Mouse (Mus musculus): Measurements from ENCODE around the gene Zfp568. TPM values are rescaled to one million over a fixed set of nuclear protein-coding genes. Genes with fewer than 3 reads are reported as not detected.

Gene Zfp568
- polyA plus RNA-seq, 1 experiment from 2014 or later, result 25.2 TPM

GRCm38 (mm10) chr7:30019543-30019942, 35.8 kb downstream of the Zfp568 start:
- Histone ChIP-seq H3K27ac (replicated peaks; ENCODE audit: low read depth, low read length) (no peak overlapping the region), H3K36me3 (ENCODE audit: control insufficient read depth, insufficient read depth, low read length) (peaks cover 42% of the 10 kb centered on the region), H3K4me1 (ENCODE audit: control insufficient read depth, insufficient read depth, low read length) (no peaks in the 10 kb centered on the region), H3K9ac (ENCODE audit: low read length) (no peak overlapping the region), H3K4me2 (ENCODE audit: low read depth, severe bottlenecking) (no peak overlapping the region), H3K27me3 (ENCODE audit: control insufficient read depth, insufficient read depth, low read length) (no peaks in the 10 kb centered on the region), H3K9me3 (ENCODE audit: control insufficient read depth, low read length) (no peaks in the 10 kb centered on the region), H3K4me3 (ENCODE audit: low read depth, low read length) (no peak overlapping the region)
- 77% methylated on average over 2 of the region's 2 CpGs for WGBS
- no peak for DNase-seq (ENCODE audit: low spot score)
- no peak for ATAC-seq (ENCODE audit: insufficient number of reproducible peaks, low FRiP score, low TSS enrichment, low read depth)

GRCm38 (mm10) chr7:30023324-30023723, 39.6 kb downstream of the Zfp568 start:
- H3K4me3 ChIP-seq (ENCODE audit: low read depth, low read length), result no peak overlapping the region
- H3K27ac ChIP-seq (replicated peaks; ENCODE audit: low read depth, low read length), result no peak overlapping the region
- H3K9ac ChIP-seq (ENCODE audit: low read length), result no peak overlapping the region
- no peaks in the 10 kb centered on the region for H3K9me3 ChIP-seq (ENCODE audit: control insufficient read depth, low read length)
- H3K4me1 ChIP-seq (ENCODE audit: control insufficient read depth, insufficient read depth, low read length), result no peaks in the 10 kb centered on the region
- 93% methylated on average over 9 of the region's 9 CpGs for WGBS
- no peak for ATAC-seq (ENCODE audit: insufficient number of reproducible peaks, low FRiP score, low TSS enrichment, low read depth)
- no peak for DNase-seq (ENCODE audit: low spot score)
- H3K27me3 ChIP-seq (ENCODE audit: control insufficient read depth, insufficient read depth, low read length), result no peaks in the 10 kb centered on the region
- H3K36me3 ChIP-seq (ENCODE audit: control insufficient read depth, insufficient read depth, low read length), result peaks cover 33% of the 10 kb centered on the region
- H3K4me2 ChIP-seq (ENCODE audit: low read depth, severe bottlenecking), result no peak overlapping the region

GRCm38 (mm10) chr7:30023800-30024199, 40.0 kb downstream of the Zfp568 start:
- H3K27me3 ChIP-seq (ENCODE audit: control insufficient read depth, insufficient read depth, low read length), result no peaks in the 10 kb centered on the region
- no peak overlapping the region for H3K4me2 ChIP-seq (ENCODE audit: low read depth, severe bottlenecking)
- H3K4me3 ChIP-seq (ENCODE audit: low read depth, low read length), result no peak overlapping the region
- H3K4me1 ChIP-seq (ENCODE audit: control insufficient read depth, insufficient read depth, low read length), result no peaks in the 10 kb centered on the region
- H3K9ac ChIP-seq (ENCODE audit: low read length), result no peak overlapping the region
- no peaks in the 10 kb centered on the region for H3K9me3 ChIP-seq (ENCODE audit: control insufficient read depth, low read length)
- 90% methylated on average over 8 of the region's 8 CpGs for WGBS
- ATAC-seq (ENCODE audit: insufficient number of reproducible peaks, low FRiP score, low TSS enrichment, low read depth) (no peak), DNase-seq (ENCODE audit: low spot score) (no peak)
- no peak overlapping the region for H3K27ac ChIP-seq (replicated peaks; ENCODE audit: low read depth, low read length)
- H3K36me3 ChIP-seq (ENCODE audit: control insufficient read depth, insufficient read depth, low read length), result peaks cover 33% of the 10 kb centered on the region

GRCm38 (mm10) chr7:30025358-30025757, 41.6 kb downstream of the Zfp568 start:
- no peak for ATAC-seq (ENCODE audit: insufficient number of reproducible peaks, low FRiP score, low TSS enrichment, low read depth)
- Histone ChIP-seq H3K4me2 (ENCODE audit: low read depth, severe bottlenecking) (no peak overlapping the region), H3K36me3 (ENCODE audit: control insufficient read depth, insufficient read depth, low read length) (peaks cover 33% of the 10 kb centered on the region), H3K27ac (replicated peaks; ENCODE audit: low read depth, low read length) (no peak overlapping the region), H3K9ac (ENCODE audit: low read length) (no peak overlapping the region), H3K4me1 (ENCODE audit: control insufficient read depth, insufficient read depth, low read length) (no peaks in the 10 kb centered on the region), H3K9me3 (ENCODE audit: control insufficient read depth, low read length) (no peaks in the 10 kb centered on the region), H3K4me3 (ENCODE audit: low read depth, low read length) (no peak overlapping the region), H3K27me3 (ENCODE audit: control insufficient read depth, insufficient read depth, low read length) (no peaks in the 10 kb centered on the region)
- DNase-seq (ENCODE audit: low spot score), result no peak
- 82% methylated on average over 5 of the region's 5 CpGs for WGBS

DNA sequence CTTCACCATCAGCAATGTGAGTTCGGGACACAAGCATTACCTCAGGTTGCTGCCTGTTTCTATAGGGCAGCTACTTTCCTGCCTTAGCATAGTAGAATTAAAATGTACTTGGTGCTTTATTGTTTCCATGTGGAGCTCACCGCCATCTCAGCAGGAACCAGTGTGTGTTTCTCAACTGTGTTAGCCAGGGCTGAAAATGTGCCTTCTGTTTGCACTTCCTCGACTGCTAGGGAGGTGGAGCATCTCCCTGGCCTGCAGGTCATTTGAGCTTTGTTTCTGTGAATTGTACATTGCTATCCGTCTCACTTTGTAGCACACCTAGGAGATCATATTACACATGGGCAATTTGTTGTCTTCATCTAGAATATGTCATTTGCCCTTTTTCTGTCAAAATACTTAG, 43.6 kb downstream of the Zfp568 start:
- 39% methylated on average over 4 of the region's 4 CpGs for WGBS
- no peaks in the 10 kb centered on the region for H3K9me3 ChIP-seq (ENCODE audit: control insufficient read depth, low read length)
- H3K4me3 ChIP-seq (ENCODE audit: low read depth, low read length), result no peak overlapping the region
- ATAC-seq (ENCODE audit: insufficient number of reproducible peaks, low FRiP score, low TSS enrichment, low read depth) (no peak), DNase-seq (ENCODE audit: low spot score) (no peak)
- H3K36me3 ChIP-seq (ENCODE audit: control insufficient read depth, insufficient read depth, low read length), result peaks cover 30% of the 10 kb centered on the region
- H3K4me1 ChIP-seq (ENCODE audit: control insufficient read depth, insufficient read depth, low read length), result no peaks in the 10 kb centered on the region
- H3K4me2 ChIP-seq (ENCODE audit: low read depth, severe bottlenecking), result no peak overlapping the region
- H3K9ac ChIP-seq (ENCODE audit: low read length), result no peak overlapping the region
- H3K27me3 ChIP-seq (ENCODE audit: control insufficient read depth, insufficient read depth, low read length), result no peaks in the 10 kb centered on the region
- 0 out of 2 replicates have a peak overlapping the region, but pooled peaks have one; percentile 39 for H3K27ac ChIP-seq (replicated peaks; ENCODE audit: low read depth, low read length)

DNA sequence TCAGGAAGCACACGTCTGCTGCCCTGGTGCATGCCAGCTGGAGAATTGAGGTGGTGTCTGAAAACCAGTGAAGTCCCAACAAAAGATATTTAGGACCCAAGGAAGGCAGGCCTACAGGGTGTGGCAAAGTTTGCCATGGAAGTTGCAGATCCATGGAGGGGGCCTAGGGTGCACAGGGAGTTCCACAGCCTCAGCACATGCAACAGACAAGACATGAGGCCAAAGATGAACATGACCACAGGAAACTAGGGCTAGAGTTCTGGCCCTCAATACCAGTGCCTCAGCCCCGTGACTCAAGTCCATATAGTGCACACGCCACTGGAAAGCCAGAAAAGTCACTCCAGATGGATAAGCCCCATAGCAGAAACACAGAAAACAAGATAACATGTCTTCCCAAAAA, 44.8 kb downstream of the Zfp568 start:
- DNase-seq (ENCODE audit: low spot score), result no peak
- no peaks in the 10 kb centered on the region for H3K9me3 ChIP-seq (ENCODE audit: control insufficient read depth, low read length)
- H3K36me3 ChIP-seq (ENCODE audit: control insufficient read depth, insufficient read depth, low read length), result peaks cover 21% of the 10 kb centered on the region
- H3K4me3 ChIP-seq (ENCODE audit: low read depth, low read length), result no peak overlapping the region
- no peaks in the 10 kb centered on the region for H3K4me1 ChIP-seq (ENCODE audit: control insufficient read depth, insufficient read depth, low read length)
- 89% methylated on average over 3 of the region's 3 CpGs for WGBS
- no peak overlapping the region for H3K27ac ChIP-seq (replicated peaks; ENCODE audit: low read depth, low read length)
- no peak overlapping the region for H3K4me2 ChIP-seq (ENCODE audit: low read depth, severe bottlenecking)
- no peaks in the 10 kb centered on the region for H3K27me3 ChIP-seq (ENCODE audit: control insufficient read depth, insufficient read depth, low read length)
- ATAC-seq (ENCODE audit: insufficient number of reproducible peaks, low FRiP score, low TSS enrichment, low read depth), result no peak
- no peak overlapping the region for H3K9ac ChIP-seq (ENCODE audit: low read length)

DNA sequence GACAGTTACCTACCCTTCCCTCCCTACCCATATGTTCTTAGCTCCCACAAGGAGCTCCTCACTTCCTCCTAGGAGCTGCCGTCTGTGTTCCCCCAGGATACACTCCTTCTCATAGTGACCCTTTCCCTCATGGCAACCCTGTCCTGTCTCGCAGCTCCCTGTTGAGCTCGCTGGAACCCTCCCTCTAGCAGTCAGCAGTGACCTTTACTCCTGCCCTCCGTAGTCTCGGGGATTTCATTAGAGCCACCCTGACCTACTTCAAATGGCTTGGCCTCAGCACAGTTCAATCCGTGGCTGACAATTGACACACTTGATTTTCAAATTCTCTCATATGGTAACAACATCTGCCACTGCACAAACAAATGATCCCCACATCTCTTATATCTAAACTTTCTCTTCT, 46.9 kb downstream of the Zfp568 start:
- DNase-seq (ENCODE audit: low spot score) (no peak), ATAC-seq (ENCODE audit: insufficient number of reproducible peaks, low FRiP score, low TSS enrichment, low read depth) (no peak)
- Histone ChIP-seq H3K36me3 (ENCODE audit: control insufficient read depth, insufficient read depth, low read length) (peaks cover 6% of the 10 kb centered on the region; the same call in 1 of the 2 replicates), H3K4me1 (ENCODE audit: control insufficient read depth, insufficient read depth, low read length) (no peaks in the 10 kb centered on the region), H3K27ac (replicated peaks; ENCODE audit: low read depth, low read length) (no peak overlapping the region), H3K4me2 (ENCODE audit: low read depth, severe bottlenecking) (no peak overlapping the region), H3K9ac (ENCODE audit: low read length) (no peak overlapping the region), H3K4me3 (ENCODE audit: low read depth, low read length) (no peak overlapping the region), H3K27me3 (ENCODE audit: control insufficient read depth, insufficient read depth, low read length) (no peaks in the 10 kb centered on the region), H3K9me3 (ENCODE audit: control insufficient read depth, low read length) (no peaks in the 10 kb centered on the region)
- WGBS, result 33% methylated on average over 6 of the region's 6 CpGs

DNA sequence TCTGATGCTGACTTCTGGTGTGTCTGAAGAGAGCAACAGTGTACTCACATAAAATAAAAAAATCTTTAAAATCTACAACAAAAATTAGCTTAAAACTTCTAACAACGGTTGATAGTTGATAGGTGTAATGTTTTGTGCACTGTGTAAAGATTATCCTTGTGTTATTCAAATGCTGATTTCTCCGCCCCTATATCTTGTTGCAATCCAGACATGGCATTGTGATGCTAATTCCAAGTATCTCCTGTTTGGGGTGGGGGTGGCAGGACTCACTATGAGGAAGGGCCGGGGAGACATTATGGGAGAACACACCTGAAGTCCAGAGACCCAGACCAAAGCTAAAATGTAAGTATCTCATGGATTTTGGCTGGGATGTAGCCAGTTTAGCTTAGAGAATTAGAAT, 47.6 kb downstream of the Zfp568 start:
- no peak overlapping the region for H3K9ac ChIP-seq (ENCODE audit: low read length)
- DNase-seq (ENCODE audit: low spot score) (no peak), ATAC-seq (ENCODE audit: insufficient number of reproducible peaks, low FRiP score, low TSS enrichment, low read depth) (no peak)
- H3K36me3 ChIP-seq (ENCODE audit: control insufficient read depth, insufficient read depth, low read length), result peaks cover 4% of the 10 kb centered on the region; the same call in 1 of the 2 replicates
- WGBS, result 89% methylated on average over 3 of the region's 3 CpGs
- no peaks in the 10 kb centered on the region for H3K27me3 ChIP-seq (ENCODE audit: control insufficient read depth, insufficient read depth, low read length)
- H3K27ac ChIP-seq (replicated peaks; ENCODE audit: low read depth, low read length), result no peak overlapping the region
- H3K4me1 ChIP-seq (ENCODE audit: control insufficient read depth, insufficient read depth, low read length), result no peaks in the 10 kb centered on the region
- H3K4me3 ChIP-seq (ENCODE audit: low read depth, low read length), result no peak overlapping the region
- no peak overlapping the region for H3K4me2 ChIP-seq (ENCODE audit: low read depth, severe bottlenecking)
- no peaks in the 10 kb centered on the region for H3K9me3 ChIP-seq (ENCODE audit: control insufficient read depth, low read length)

DNA sequence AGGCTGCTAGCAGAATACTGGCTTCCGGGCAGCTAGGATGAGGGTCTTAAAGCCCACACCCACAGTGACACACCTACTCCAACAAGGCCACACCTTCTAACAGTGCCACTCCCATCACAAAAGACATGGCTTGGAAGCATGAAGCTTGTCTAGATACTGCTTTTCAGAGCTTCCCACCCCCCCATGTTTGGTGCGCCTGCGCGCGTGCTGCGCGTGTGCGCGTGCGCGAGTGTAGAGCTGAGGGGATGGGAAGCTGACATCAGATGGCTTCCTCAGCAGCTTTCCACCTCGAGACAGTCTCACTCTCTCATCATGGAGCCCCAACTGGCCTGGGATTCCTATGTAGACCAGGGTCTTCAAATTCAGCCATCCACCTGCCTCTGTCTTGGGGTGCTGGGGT, 50.6 kb downstream of the Zfp568 start:
- Histone ChIP-seq H3K4me2 (ENCODE audit: low read depth, severe bottlenecking) (no peak overlapping the region), H3K4me3 (ENCODE audit: low read depth, low read length) (no peak overlapping the region), H3K9ac (ENCODE audit: low read length) (no peak overlapping the region), H3K9me3 (ENCODE audit: control insufficient read depth, low read length) (no peaks in the 10 kb centered on the region), H3K4me1 (ENCODE audit: control insufficient read depth, insufficient read depth, low read length) (no peaks in the 10 kb centered on the region), H3K27ac (replicated peaks; ENCODE audit: low read depth, low read length) (no peak overlapping the region), H3K27me3 (ENCODE audit: control insufficient read depth, insufficient read depth, low read length) (no peaks in the 10 kb centered on the region), H3K36me3 (ENCODE audit: control insufficient read depth, insufficient read depth, low read length) (no peaks in the 10 kb centered on the region; the same call in 1 of the 2 replicates)
- no peak for DNase-seq (ENCODE audit: low spot score)
- ATAC-seq (ENCODE audit: insufficient number of reproducible peaks, low FRiP score, low TSS enrichment, low read depth), result no peak
- WGBS, result 93% methylated on average over 12 of the region's 12 CpGs

Data from limb, embryonic 11.5 days (tissue).